Mouse (Mus musculus) heart, embryonic 11.5 days (tissue): ENCODE measurements at regions not wholly inside any gene's neighbourhood (a gene's known extent, or its start where the extent isn't known, plus 50 kb on each side); places are given as distances from the start of the nearest gene placed in this dataset.

Experiments
- ATAC-seq: fragments of 200-750 bp; cut with Nextera tagmentation; replicated peaks from 2 replicates; pipeline ENCODE4 v1.8.0; 2017; ENCODE audit warnings: moderate library complexity; ENCODE audit not compliant: insufficient number of reproducible peaks, low FRiP score, low TSS enrichment
- H3K27ac ChIP-seq: fragments of 300-500 bp; sonication (generic); 2 replicates; pipeline ENCODE4 v1.5.1; 2014; ENCODE audit warnings: mild to moderate bottlenecking, low read depth, low read length
- H3K27me3 ChIP-seq: fragments of 300-500 bp; sonication (generic); 2 replicates; pipeline ENCODE4 v1.6.1; 2014; ENCODE audit warnings: mild to moderate bottlenecking, low read length, mixed read lengths; ENCODE audit not compliant: control insufficient read depth, insufficient read depth
- H3K36me3 ChIP-seq: fragments of 300-500 bp; sonication (generic); 2 replicates; pipeline ENCODE4 v1.6.1; 2014; ENCODE audit warnings: mild to moderate bottlenecking, low read length, moderate library complexity, mixed read lengths; ENCODE audit not compliant: control insufficient read depth, insufficient read depth
- H3K4me1 ChIP-seq: fragments of 300-500 bp; sonication (generic); 2 replicates; pipeline ENCODE4 v1.6.1; 2014; ENCODE audit warnings: low read length; ENCODE audit not compliant: control insufficient read depth, insufficient read depth
- H3K4me2 ChIP-seq: fragments of 300-500 bp; sonication (generic); 2 replicates; pipeline ENCODE4 v1.6.1; 2014; ENCODE audit warnings: mild to moderate bottlenecking, moderate library complexity
- H3K4me3 ChIP-seq: fragments of 300-500 bp; sonication (generic); 2 replicates; pipeline ENCODE4 v1.5.1; 2014; ENCODE audit warnings: low read depth, low read length
- H3K9ac ChIP-seq: fragments of 300-500 bp; sonication (generic); 2 replicates; pipeline ENCODE4 v1.6.1; 2014; ENCODE audit warnings: mild to moderate bottlenecking, low read depth, low read length, moderate library complexity
- H3K9me3 ChIP-seq: fragments of 300-500 bp; sonication (generic); replicated peaks from 2 replicates; pipeline ENCODE4 v1.6.1; 2016; ENCODE audit warnings: low read length; ENCODE audit not compliant: control insufficient read depth
- WGBS: fragments of 180-500 bp; shearing (Covaris S2); extraction: QIAGEN DNeasy Blood & Tissue Kit; methylation state at CpG from one replicate; pipeline ENCODE4 v1.1.7; 2014; ENCODE audit not compliant: insufficient replicate concordance; 5-methylcytosine and 5-hydroxymethylcytosine counted together

DNA sequence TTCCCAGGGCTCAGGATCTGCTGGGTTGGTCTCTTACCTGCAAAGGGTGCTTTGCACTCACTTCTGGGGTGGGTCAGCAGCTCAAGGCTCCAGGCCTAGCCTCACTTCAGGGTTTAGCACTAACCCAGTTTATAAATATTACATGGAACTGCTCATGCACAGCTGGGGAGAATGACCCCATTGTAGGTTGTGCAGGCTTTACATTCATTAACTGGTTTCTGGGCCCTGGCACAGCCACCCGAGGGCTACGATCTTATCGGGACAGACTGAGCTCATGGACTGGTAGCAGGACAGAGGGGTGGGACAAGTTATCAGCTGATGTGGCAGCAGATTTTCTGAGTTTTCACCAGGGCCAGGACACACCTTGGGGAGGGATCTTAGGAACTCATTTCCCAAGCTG, 59.4 kb upstream of the Shh start:
- Histone ChIP-seq H3K4me1 (peaks cover 3% of the 10 kb centered on the region; the same call in 1 of the 2 replicates), H3K36me3 (no peaks in the 10 kb centered on the region), H3K27me3 (no peaks in the 10 kb centered on the region), H3K27ac (no peak overlapping the region), H3K9ac (no peak overlapping the region), H3K4me2 (no peak overlapping the region), H3K4me3 (no peak overlapping the region), H3K9me3 (no peaks in the 10 kb centered on the region)
- WGBS = 86% methylated on average over 3 of the region's 3 CpGs
- no peak for ATAC-seq

- H3K4me1 ChIP-seq = peaks cover 13% of the 10 kb centered on the region
- no peaks in the 10 kb centered on the region for H3K36me3 ChIP-seq
- peak overlapping the region; percentile 0; the same call in 1 of the 2 replicates for H3K27ac ChIP-seq
- no peaks in the 10 kb centered on the region for H3K27me3 ChIP-seq
- peak overlapping the region; percentile 15; the same call in 1 of the 2 replicates for H3K4me2 ChIP-seq
- H3K9me3 ChIP-seq = no peaks in the 10 kb centered on the region
- ATAC-seq = peak; percentile 46; the same call in 1 of the 2 replicates
- WGBS = 36% methylated on average over 9 of the region's 9 CpGs
- no peak overlapping the region for H3K4me3 ChIP-seq
- no peak overlapping the region for H3K9ac ChIP-seq
Observed at GRCm38 (mm10) chr5:28520800-28521707, 54.0 kb upstream of the Shh start.

DNA sequence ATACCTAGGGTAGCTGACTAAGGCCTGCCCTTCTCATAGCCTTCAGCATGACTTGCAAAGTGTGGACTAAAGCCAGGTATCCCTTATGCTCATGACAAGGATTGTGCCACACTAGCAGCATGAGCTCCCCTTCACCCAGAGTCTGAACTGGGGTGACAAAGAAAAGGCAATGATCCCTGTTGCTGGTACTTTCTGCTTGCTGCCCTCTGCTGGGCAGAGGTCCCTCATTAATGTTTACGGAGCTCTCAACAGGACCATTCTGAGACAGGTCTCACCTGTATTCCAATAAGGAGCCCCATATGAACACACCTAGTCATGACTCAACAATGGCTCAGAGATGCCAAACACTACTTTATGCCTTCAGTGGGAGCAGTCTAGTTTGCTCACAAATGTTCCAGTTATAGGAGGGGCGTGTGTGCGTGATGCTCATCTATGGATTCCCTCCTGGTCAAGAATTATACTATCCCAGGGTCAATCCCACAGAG, 52.0 kb upstream of the Shh start:
- 80% methylated on average over 3 of the region's 3 CpGs for WGBS
- no peaks in the 10 kb centered on the region for H3K9me3 ChIP-seq
- no peak overlapping the region for H3K4me2 ChIP-seq
- H3K27me3 ChIP-seq = no peaks in the 10 kb centered on the region
- no peak overlapping the region for H3K27ac ChIP-seq
- peaks cover 13% of the 10 kb centered on the region for H3K4me1 ChIP-seq
- no peaks in the 10 kb centered on the region for H3K36me3 ChIP-seq
- ATAC-seq = no peak
- H3K4me3 ChIP-seq = no peak overlapping the region
- H3K9ac ChIP-seq = no peak overlapping the region
